Mouse (Mus musculus): Measurements from ENCODE around the gene Scgb1a1. TPM values are rescaled to one million over a fixed set of nuclear protein-coding genes. Genes with fewer than 3 reads are reported as not detected.

Scgb1a1 gene
- polyA plus RNA-seq, 1 experiment from 2014 or later = not detected

DNA sequence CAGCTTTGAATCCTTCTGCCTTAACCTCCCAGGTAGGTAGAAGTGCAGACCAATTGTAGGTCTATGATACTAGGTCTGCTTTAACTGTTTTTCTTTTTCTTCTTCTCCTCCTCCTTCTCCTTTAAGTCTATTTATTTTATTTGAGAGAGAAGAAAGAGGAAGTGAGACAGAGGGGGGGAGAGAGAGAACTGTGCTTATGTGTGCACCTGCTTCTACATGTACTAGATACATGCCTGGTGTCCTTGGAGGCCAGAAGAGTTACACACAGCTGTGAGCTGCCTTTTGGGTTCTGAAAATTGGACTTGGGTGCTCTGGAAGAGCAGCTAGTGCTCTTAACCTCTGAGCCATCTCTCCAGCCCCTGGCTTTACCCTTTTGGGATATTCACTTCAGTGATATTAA is 46.7 kb downstream of the Scgb1a1 start:
- Histone ChIP-seq H3K9me3 (ENCODE audit: control insufficient read depth, low read length) (no peaks in the 10 kb centered on the region), H3K27me3 (replicated peaks; ENCODE audit: control insufficient read depth, insufficient read depth, low read length) (no peaks in the 10 kb centered on the region), H3K4me2 (ENCODE audit: low read length) (no peak overlapping the region), H3K27ac (ENCODE audit: low read length) (no peak overlapping the region), H3K4me3 (replicated peaks; ENCODE audit: low read length) (no peak overlapping the region), H3K4me1 (replicated peaks; ENCODE audit: control insufficient read depth, insufficient read depth, low read length) (no peaks in the 10 kb centered on the region), H3K36me3 (ENCODE audit: control insufficient read depth, insufficient read depth) (no peaks in the 10 kb centered on the region), H3K9ac (replicated peaks; ENCODE audit: low read depth, low read length) (no peak overlapping the region)
- ATAC-seq = no peak

DNA sequence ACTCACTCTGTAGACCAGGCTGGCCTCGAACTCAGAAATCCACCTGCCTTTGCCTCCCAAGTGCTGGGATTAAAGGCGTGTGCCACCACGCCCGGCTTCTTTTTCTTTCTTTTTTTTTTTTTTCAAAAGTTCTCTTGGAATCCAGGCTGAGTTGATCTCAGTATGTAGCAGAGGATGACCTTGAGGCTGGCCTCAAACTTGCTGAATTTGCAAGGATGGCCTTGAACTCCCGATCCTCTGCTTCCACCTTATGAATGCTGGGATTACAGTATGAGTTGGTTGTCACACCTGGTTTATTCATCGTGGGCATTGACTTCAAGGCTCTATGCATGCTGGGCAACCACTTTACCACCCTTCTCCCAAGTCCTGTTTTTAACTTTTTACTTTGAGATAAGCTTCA is 47.1 kb downstream of the Scgb1a1 start:
- H3K9me3 ChIP-seq (ENCODE audit: control insufficient read depth, low read length) = no peaks in the 10 kb centered on the region
- H3K27me3 ChIP-seq (replicated peaks; ENCODE audit: control insufficient read depth, insufficient read depth, low read length) = no peaks in the 10 kb centered on the region
- no peak overlapping the region for H3K4me2 ChIP-seq (ENCODE audit: low read length)
- H3K9ac ChIP-seq (replicated peaks; ENCODE audit: low read depth, low read length) = no peak overlapping the region
- H3K4me1 ChIP-seq (replicated peaks; ENCODE audit: control insufficient read depth, insufficient read depth, low read length) = no peaks in the 10 kb centered on the region
- H3K27ac ChIP-seq (ENCODE audit: low read length) = no peak overlapping the region
- no peaks in the 10 kb centered on the region for H3K36me3 ChIP-seq (ENCODE audit: control insufficient read depth, insufficient read depth)
- ATAC-seq = no peak
- no peak overlapping the region for H3K4me3 ChIP-seq (replicated peaks; ENCODE audit: low read length)
- WGBS = 88% methylated on average over 6 of the region's 6 CpGs

DNA sequence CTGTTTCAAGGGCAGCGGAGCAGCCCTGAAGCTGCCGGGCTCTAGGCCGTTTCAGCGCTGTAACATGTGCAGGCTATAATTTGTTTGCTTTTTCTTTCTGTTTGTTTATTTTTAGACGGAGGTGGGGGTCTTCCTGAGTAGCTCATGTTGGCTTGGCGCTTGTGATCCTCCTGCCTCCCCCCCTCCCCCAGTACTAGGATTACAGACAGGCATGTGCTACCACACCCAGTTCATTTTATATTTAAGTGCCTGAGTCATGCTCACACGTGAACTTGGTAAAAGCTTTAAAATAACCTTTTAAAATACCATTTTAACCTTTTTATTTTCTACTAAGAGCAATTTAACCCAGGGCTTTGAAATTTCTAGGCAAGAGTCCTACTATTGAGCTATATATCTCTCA is 47.8 kb downstream of the Scgb1a1 start:
- ATAC-seq = no peak
- Histone ChIP-seq H3K36me3 (ENCODE audit: control insufficient read depth, insufficient read depth) (no peaks in the 10 kb centered on the region), H3K4me1 (replicated peaks; ENCODE audit: control insufficient read depth, insufficient read depth, low read length) (no peaks in the 10 kb centered on the region), H3K4me2 (ENCODE audit: low read length) (no peak overlapping the region), H3K9ac (replicated peaks; ENCODE audit: low read depth, low read length) (no peak overlapping the region), H3K9me3 (ENCODE audit: control insufficient read depth, low read length) (no peaks in the 10 kb centered on the region), H3K27me3 (replicated peaks; ENCODE audit: control insufficient read depth, insufficient read depth, low read length) (no peaks in the 10 kb centered on the region), H3K4me3 (replicated peaks; ENCODE audit: low read length) (no peak overlapping the region), H3K27ac (ENCODE audit: low read length) (no peak overlapping the region)
- 59% methylated on average over 7 of the region's 7 CpGs for WGBS

DNA sequence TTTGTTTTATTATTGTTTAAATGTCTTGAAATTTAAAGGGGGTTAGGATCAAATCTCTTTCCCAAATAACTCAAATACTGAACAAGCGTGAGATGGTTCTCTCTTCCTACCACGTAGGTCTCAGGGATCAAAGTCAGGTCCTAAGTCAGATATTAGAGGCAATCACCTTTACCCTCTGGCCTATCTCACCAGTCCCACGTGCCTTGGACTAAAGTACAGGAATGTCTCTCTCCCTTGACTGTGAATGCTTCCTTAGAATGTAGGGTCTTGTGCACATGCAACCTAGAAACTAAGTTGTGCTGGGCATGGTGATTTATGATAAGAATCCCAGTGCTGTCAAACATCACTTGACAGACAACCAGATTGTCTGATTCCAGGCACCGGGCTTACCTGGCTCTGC is 48.5 kb downstream of the Scgb1a1 start:
- 88% methylated on average over 4 of the region's 4 CpGs for WGBS
- H3K4me1 ChIP-seq (replicated peaks; ENCODE audit: control insufficient read depth, insufficient read depth, low read length) = no peaks in the 10 kb centered on the region
- no peak for ATAC-seq

DNA sequence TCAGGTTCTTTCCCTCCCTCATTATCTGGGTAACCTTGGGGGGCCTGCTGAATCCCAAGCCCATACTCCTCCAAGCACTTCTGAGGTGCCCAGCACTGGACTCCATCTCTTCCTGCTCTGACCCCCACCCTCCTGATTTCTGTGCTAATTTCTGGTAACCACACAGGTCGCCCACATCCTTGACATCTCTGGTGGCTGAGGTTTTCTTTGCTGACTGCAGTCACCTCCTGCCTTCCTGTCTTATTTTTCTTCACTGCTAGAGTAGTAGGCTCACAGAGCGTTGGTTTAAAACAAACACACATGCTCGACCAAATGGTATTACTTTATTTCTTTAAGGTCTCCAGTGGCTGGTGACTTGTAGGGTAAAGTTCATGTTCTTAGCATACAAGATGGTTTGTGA is 49.6 kb downstream of the Scgb1a1 start:
- Histone ChIP-seq H3K4me3 (replicated peaks; ENCODE audit: low read length) (no peak overlapping the region), H3K9me3 (ENCODE audit: control insufficient read depth, low read length) (no peaks in the 10 kb centered on the region), H3K36me3 (ENCODE audit: control insufficient read depth, insufficient read depth) (no peaks in the 10 kb centered on the region), H3K27ac (ENCODE audit: low read length) (no peak overlapping the region), H3K4me1 (replicated peaks; ENCODE audit: control insufficient read depth, insufficient read depth, low read length) (no peaks in the 10 kb centered on the region; the same call in 1 of the 2 replicates), H3K27me3 (replicated peaks; ENCODE audit: control insufficient read depth, insufficient read depth, low read length) (no peaks in the 10 kb centered on the region), H3K9ac (replicated peaks; ENCODE audit: low read depth, low read length) (no peak overlapping the region), H3K4me2 (ENCODE audit: low read length) (no peak overlapping the region)
- WGBS = 85% methylated on average over 3 of the region's 3 CpGs
- ATAC-seq = no peak

More for the DNA sequence above, 48.5 kb downstream of the Scgb1a1 start:
- Histone ChIP-seq H3K9me3 (ENCODE audit: control insufficient read depth, low read length) (no peaks in the 10 kb centered on the region), H3K4me3 (replicated peaks; ENCODE audit: low read length) (no peak overlapping the region), H3K27me3 (replicated peaks; ENCODE audit: control insufficient read depth, insufficient read depth, low read length) (no peaks in the 10 kb centered on the region), H3K4me2 (ENCODE audit: low read length) (no peak overlapping the region), H3K36me3 (ENCODE audit: control insufficient read depth, insufficient read depth) (no peaks in the 10 kb centered on the region), H3K9ac (replicated peaks; ENCODE audit: low read depth, low read length) (no peak overlapping the region), H3K27ac (ENCODE audit: low read length) (no peak overlapping the region)

DNA sequence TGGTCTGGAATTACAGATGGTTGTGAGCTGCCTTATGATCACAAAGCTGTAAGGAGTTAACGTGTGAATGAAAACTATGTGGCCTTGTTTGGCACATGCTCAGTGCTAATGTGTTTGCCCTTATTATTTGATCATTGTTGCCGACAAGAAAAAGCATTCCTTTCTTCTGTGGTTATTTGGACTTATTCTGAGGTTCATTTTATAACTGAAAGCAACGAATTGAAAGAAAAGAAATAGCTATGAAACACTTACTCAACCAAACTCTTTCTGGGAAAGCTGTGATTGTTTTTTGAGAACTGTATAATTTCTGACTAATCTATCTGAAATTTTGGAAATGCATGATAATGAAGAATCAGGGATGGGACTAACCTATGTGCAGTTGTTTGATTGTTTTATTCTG is 52.7 kb downstream of the Scgb1a1 start:
- WGBS = 57% methylated on average over 3 of the region's 3 CpGs
- no peak for ATAC-seq
- H3K4me3 ChIP-seq (replicated peaks; ENCODE audit: low read length) = no peak overlapping the region

DNA sequence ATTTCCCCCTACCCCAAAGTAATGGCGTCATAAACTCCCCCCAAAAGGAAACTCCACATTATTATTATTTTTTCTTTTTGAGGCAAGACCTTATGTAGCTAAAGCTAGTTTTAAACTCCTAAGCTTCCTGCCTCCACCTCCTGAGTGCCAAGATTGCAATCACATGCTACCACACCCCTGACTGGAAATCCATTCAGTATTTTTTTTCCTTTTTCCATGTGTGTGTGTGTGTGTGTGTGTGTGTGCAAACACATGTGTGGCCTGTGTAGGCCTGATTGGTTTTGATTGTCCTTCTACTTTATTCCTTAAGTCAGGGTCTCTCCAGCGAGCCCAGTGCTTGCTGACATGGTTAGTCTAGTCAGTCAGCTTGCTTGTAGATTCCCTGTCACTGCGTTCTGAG is 53.3 kb downstream of the Scgb1a1 start:
- 86% methylated on average over 3 of the region's 3 CpGs for WGBS
- Histone ChIP-seq H3K4me3 (replicated peaks; ENCODE audit: low read length) (no peak overlapping the region), H3K4me2 (ENCODE audit: low read length) (no peak overlapping the region), H3K27me3 (replicated peaks; ENCODE audit: control insufficient read depth, insufficient read depth, low read length) (no peaks in the 10 kb centered on the region), H3K27ac (ENCODE audit: low read length) (no peak overlapping the region), H3K9me3 (ENCODE audit: control insufficient read depth, low read length) (no peaks in the 10 kb centered on the region), H3K4me1 (replicated peaks; ENCODE audit: control insufficient read depth, insufficient read depth, low read length) (peaks cover 16% of the 10 kb centered on the region), H3K9ac (replicated peaks; ENCODE audit: low read depth, low read length) (no peak overlapping the region), H3K36me3 (ENCODE audit: control insufficient read depth, insufficient read depth) (no peaks in the 10 kb centered on the region)
- no peak for ATAC-seq

More for the DNA sequence above, 52.7 kb downstream of the Scgb1a1 start:
- H3K27ac ChIP-seq (ENCODE audit: low read length) = no peak overlapping the region
- H3K9me3 ChIP-seq (ENCODE audit: control insufficient read depth, low read length) = no peaks in the 10 kb centered on the region
- peaks cover 10% of the 10 kb centered on the region; the same call in 1 of the 2 replicates for H3K4me1 ChIP-seq (replicated peaks; ENCODE audit: control insufficient read depth, insufficient read depth, low read length)
- no peaks in the 10 kb centered on the region for H3K27me3 ChIP-seq (replicated peaks; ENCODE audit: control insufficient read depth, insufficient read depth, low read length)
- no peak overlapping the region for H3K9ac ChIP-seq (replicated peaks; ENCODE audit: low read depth, low read length)
- no peak overlapping the region for H3K4me2 ChIP-seq (ENCODE audit: low read length)
- no peaks in the 10 kb centered on the region for H3K36me3 ChIP-seq (ENCODE audit: control insufficient read depth, insufficient read depth)

Other genes with a start within 250 kb of the Scgb1a1 start
- 258 and 306 TPM in 2 replicates for gene Gng3, start 248.8 kb downstream of the Scgb1a1 start, polyA plus RNA-seq (2015; fragmentation: Nextera tagmentation; extraction: Ambion mirVana)
- gene Lrrn4cl, start 237.2 kb downstream of the Scgb1a1 start, polyA plus RNA-seq (2015; fragmentation: Nextera tagmentation; extraction: Ambion mirVana) = 0.45 and 0.57 TPM in 2 replicates
- 172 and 173 TPM in 2 replicates for gene Ubxn1, start 216.5 kb downstream of the Scgb1a1 start, polyA plus RNA-seq (2015; fragmentation: Nextera tagmentation; extraction: Ambion mirVana)
- gene Uqcc3, start 207.0 kb downstream of the Scgb1a1 start, polyA plus RNA-seq (2015; fragmentation: Nextera tagmentation; extraction: Ambion mirVana) = 49.7 and 53.5 TPM in 2 replicates
- gene Lbhd1, start 204.2 kb downstream of the Scgb1a1 start, polyA plus RNA-seq (2015; fragmentation: Nextera tagmentation; extraction: Ambion mirVana) = 50.0 and 51.9 TPM in 2 replicates
- not detected in 2 replicates for gene Gm49403, start 204.0 kb downstream of the Scgb1a1 start, polyA plus RNA-seq (2015; fragmentation: Nextera tagmentation; extraction: Ambion mirVana)
- gene 1810009A15Rik, start 199.1 kb downstream of the Scgb1a1 start, polyA plus RNA-seq (2015; fragmentation: Nextera tagmentation; extraction: Ambion mirVana) = 49.9 and 50.6 TPM in 2 replicates
- 0.34 TPM in 1 of 2 replicates, not detected in the other for gene Gm49416, start 199.0 kb downstream of the Scgb1a1 start, polyA plus RNA-seq (2015; fragmentation: Nextera tagmentation; extraction: Ambion mirVana)
- 41.0 and 45.9 TPM in 2 replicates for gene Ints5, start 195.0 kb downstream of the Scgb1a1 start, polyA plus RNA-seq (2015; fragmentation: Nextera tagmentation; extraction: Ambion mirVana)
- 91.7 and 95.1 TPM in 2 replicates for gene Ganab, start 189.9 kb downstream of the Scgb1a1 start, polyA plus RNA-seq (2015; fragmentation: Nextera tagmentation; extraction: Ambion mirVana)
- gene B3gat3, start 167.6 kb downstream of the Scgb1a1 start, polyA plus RNA-seq (2015; fragmentation: Nextera tagmentation; extraction: Ambion mirVana) = 67.3 and 75.9 TPM in 2 replicates
- 1.7 and 1.8 TPM in 2 replicates for gene Rom1, start 158.6 kb downstream of the Scgb1a1 start, polyA plus RNA-seq (2015; fragmentation: Nextera tagmentation; extraction: Ambion mirVana)
- gene Eml3, start 158.4 kb downstream of the Scgb1a1 start, polyA plus RNA-seq (2015; fragmentation: Nextera tagmentation; extraction: Ambion mirVana) = 9.7 and 10.5 TPM in 2 replicates
- gene Mta2, start 146.1 kb downstream of the Scgb1a1 start, polyA plus RNA-seq (2015; fragmentation: Nextera tagmentation; extraction: Ambion mirVana) = 175 and 186 TPM in 2 replicates
- gene Tut1, start 134.1 kb downstream of the Scgb1a1 start, polyA plus RNA-seq (2015; fragmentation: Nextera tagmentation; extraction: Ambion mirVana) = 33.6 and 35.5 TPM in 2 replicates
- 346 and 348 TPM in 2 replicates for gene Eef1g, start 120.9 kb downstream of the Scgb1a1 start, polyA plus RNA-seq (2015; fragmentation: Nextera tagmentation; extraction: Ambion mirVana)
- gene Ahnak, start 98.7 kb downstream of the Scgb1a1 start, polyA plus RNA-seq (2015; fragmentation: Nextera tagmentation; extraction: Ambion mirVana) = 2.2 and 3.4 TPM in 2 replicates
- 31.7 and 39.8 TPM in 2 replicates for gene Asrgl1, start 47.7 kb upstream of the Scgb1a1 start, polyA plus RNA-seq (2015; fragmentation: Nextera tagmentation; extraction: Ambion mirVana)